Mouse (Mus musculus): Measurements from ENCODE around the gene Grip2. TPM values are rescaled to one million over a fixed set of nuclear protein-coding genes. Genes with fewer than 3 reads are reported as not detected.
A peak's percentile ranks its signal among the peaks of the same experiment; 100 is the strongest.

The Grip2 gene
- polyA plus RNA-seq, 1 experiment from 2014 or later, result 0.06 TPM

- Histone ChIP-seq H3K9ac (replicated peaks; ENCODE audit: low read length) (no peak overlapping the region), H3K4me1 (ENCODE audit: control insufficient read depth, insufficient read depth, low read length) (no peaks in the 10 kb centered on the region), H3K36me3 (replicated peaks; ENCODE audit: control insufficient read depth, insufficient read depth, low read depth, low read length) (peaks cover 6% of the 10 kb centered on the region), H3K4me3 (ENCODE audit: low read depth, low read length) (no peak overlapping the region), H3K27ac (replicated peaks; ENCODE audit: low read depth, low read length) (no peak overlapping the region), H3K27me3 (ENCODE audit: control insufficient read depth, insufficient read depth, low read length) (no peaks in the 10 kb centered on the region), H3K4me2 (ENCODE audit: low read depth, low read length) (no peak overlapping the region), H3K9me3 (replicated peaks; ENCODE audit: control insufficient read depth, low read length) (no peaks in the 10 kb centered on the region)
- WGBS, result 90% methylated on average over 8 of the region's 8 CpGs
- DNase-seq (ENCODE audit: low spot score) (no peak), ATAC-seq (replicated peaks; ENCODE audit: insufficient number of reproducible peaks, low FRiP score, low TSS enrichment, low read depth) (no peak)
Measured at GRCm38 (mm10) chr6:91742995-91743394, 84.1 kb downstream of the Grip2 start.

- H3K9me3 ChIP-seq (replicated peaks; ENCODE audit: control insufficient read depth, low read length), result no peaks in the 10 kb centered on the region
- H3K27me3 ChIP-seq (ENCODE audit: control insufficient read depth, insufficient read depth, low read length), result no peaks in the 10 kb centered on the region
- H3K9ac ChIP-seq (replicated peaks; ENCODE audit: low read length), result no peak overlapping the region
- ATAC-seq (replicated peaks; ENCODE audit: insufficient number of reproducible peaks, low FRiP score, low TSS enrichment, low read depth) (no peak), DNase-seq (ENCODE audit: low spot score) (no peak)
- H3K4me3 ChIP-seq (ENCODE audit: low read depth, low read length), result no peak overlapping the region
- no peak overlapping the region for H3K4me2 ChIP-seq (ENCODE audit: low read depth, low read length)
- peaks cover 6% of the 10 kb centered on the region for H3K36me3 ChIP-seq (replicated peaks; ENCODE audit: control insufficient read depth, insufficient read depth, low read depth, low read length)
- WGBS, result 55% methylated on average over 3 of the region's 3 CpGs
- H3K27ac ChIP-seq (replicated peaks; ENCODE audit: low read depth, low read length), result no peak overlapping the region
- no peaks in the 10 kb centered on the region for H3K4me1 ChIP-seq (ENCODE audit: control insufficient read depth, insufficient read depth, low read length)
Measured at GRCm38 (mm10) chr6:91742466-91742865, 84.6 kb downstream of the Grip2 start.

DNA sequence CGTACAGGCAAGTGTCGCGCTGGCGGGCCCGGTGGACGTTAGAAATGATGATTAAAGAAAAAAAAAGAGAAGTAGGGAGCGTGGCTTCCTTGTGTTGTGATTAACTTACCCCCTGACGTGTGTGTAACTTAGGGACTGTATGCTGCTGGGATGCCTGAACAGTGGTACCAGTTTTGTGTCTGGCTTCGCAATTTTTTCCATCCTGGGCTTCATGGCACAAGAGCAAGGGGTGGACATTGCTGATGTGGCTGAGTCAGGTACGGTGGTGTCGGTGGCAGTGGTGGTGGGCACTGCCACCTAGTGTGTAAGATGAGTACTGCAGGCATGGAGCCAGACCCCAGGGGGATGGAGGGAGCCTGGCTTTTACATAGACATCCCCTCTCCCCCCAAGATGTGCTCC lies 86.0 kb downstream of the Grip2 start:
- H3K36me3 ChIP-seq (replicated peaks; ENCODE audit: control insufficient read depth, insufficient read depth, low read depth, low read length), result peaks cover 6% of the 10 kb centered on the region
- ATAC-seq (replicated peaks; ENCODE audit: insufficient number of reproducible peaks, low FRiP score, low TSS enrichment, low read depth), result peak; percentile 46
- WGBS, result 70% methylated on average over 11 of the region's 11 CpGs

GRCm38 (mm10) chr6:91738058-91738457 lies 89.0 kb downstream of the Grip2 start:
- H3K27ac ChIP-seq (replicated peaks; ENCODE audit: low read depth, low read length), result no peak overlapping the region

More for the DNA sequence above, 86.0 kb downstream of the Grip2 start:
- Histone ChIP-seq H3K4me2 (ENCODE audit: low read depth, low read length) (no peak overlapping the region), H3K27me3 (ENCODE audit: control insufficient read depth, insufficient read depth, low read length) (no peaks in the 10 kb centered on the region), H3K27ac (replicated peaks; ENCODE audit: low read depth, low read length) (no peak overlapping the region), H3K9ac (replicated peaks; ENCODE audit: low read length) (no peak overlapping the region), H3K4me3 (ENCODE audit: low read depth, low read length) (no peak overlapping the region), H3K4me1 (ENCODE audit: control insufficient read depth, insufficient read depth, low read length) (no peaks in the 10 kb centered on the region), H3K9me3 (replicated peaks; ENCODE audit: control insufficient read depth, low read length) (no peaks in the 10 kb centered on the region)
- DNase-seq (ENCODE audit: low spot score), result peak; percentile 74

DNA sequence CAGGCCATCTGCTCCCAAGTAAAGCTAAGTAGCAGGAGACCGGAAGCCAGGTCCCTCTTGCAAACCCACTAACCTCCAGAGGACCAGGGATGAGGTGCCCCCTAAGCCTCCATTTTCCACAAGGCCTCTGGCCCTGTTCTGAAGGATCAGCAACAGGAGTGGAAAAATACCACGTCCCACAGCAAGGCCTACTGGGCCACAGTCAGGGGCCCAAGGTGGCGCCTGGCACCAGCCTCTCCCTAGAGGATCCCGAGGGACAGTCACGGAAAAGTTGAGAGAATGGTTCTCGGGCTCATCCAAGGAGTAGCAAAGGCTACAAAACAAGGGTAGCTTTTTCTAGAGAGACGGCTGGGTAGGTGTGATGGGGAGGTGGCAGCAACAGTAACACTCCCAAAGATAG lies 89.6 kb downstream of the Grip2 start:
- Histone ChIP-seq H3K36me3 (replicated peaks; ENCODE audit: control insufficient read depth, insufficient read depth, low read depth, low read length) (no peaks in the 10 kb centered on the region; the same call in 1 of the 2 replicates), H3K4me3 (ENCODE audit: low read depth, low read length) (no peak overlapping the region), H3K9me3 (replicated peaks; ENCODE audit: control insufficient read depth, low read length) (no peaks in the 10 kb centered on the region), H3K27me3 (ENCODE audit: control insufficient read depth, insufficient read depth, low read length) (no peaks in the 10 kb centered on the region), H3K27ac (replicated peaks; ENCODE audit: low read depth, low read length) (no peak overlapping the region), H3K4me2 (ENCODE audit: low read depth, low read length) (no peak overlapping the region), H3K4me1 (ENCODE audit: control insufficient read depth, insufficient read depth, low read length) (no peaks in the 10 kb centered on the region), H3K9ac (replicated peaks; ENCODE audit: low read length) (no peak overlapping the region)
- WGBS, result 88% methylated on average over 7 of the region's 7 CpGs
- no peak for ATAC-seq (replicated peaks; ENCODE audit: insufficient number of reproducible peaks, low FRiP score, low TSS enrichment, low read depth)
- no peak for DNase-seq (ENCODE audit: low spot score)

More at GRCm38 (mm10) chr6:91738058-91738457, 89.0 kb downstream of the Grip2 start:
- Histone ChIP-seq H3K27me3 (ENCODE audit: control insufficient read depth, insufficient read depth, low read length) (no peaks in the 10 kb centered on the region), H3K4me1 (ENCODE audit: control insufficient read depth, insufficient read depth, low read length) (no peaks in the 10 kb centered on the region), H3K4me3 (ENCODE audit: low read depth, low read length) (no peak overlapping the region), H3K36me3 (replicated peaks; ENCODE audit: control insufficient read depth, insufficient read depth, low read depth, low read length) (no peaks in the 10 kb centered on the region; the same call in 1 of the 2 replicates), H3K9me3 (replicated peaks; ENCODE audit: control insufficient read depth, low read length) (no peaks in the 10 kb centered on the region), H3K4me2 (ENCODE audit: low read depth, low read length) (no peak overlapping the region), H3K9ac (replicated peaks; ENCODE audit: low read length) (no peak overlapping the region)
- DNase-seq (ENCODE audit: low spot score), result no peak
- WGBS, result 38% methylated on average over 5 of the region's 5 CpGs
- ATAC-seq (replicated peaks; ENCODE audit: insufficient number of reproducible peaks, low FRiP score, low TSS enrichment, low read depth), result no peak

- Histone ChIP-seq H3K4me1 (ENCODE audit: control insufficient read depth, insufficient read depth, low read length) (no peaks in the 10 kb centered on the region), H3K27ac (replicated peaks; ENCODE audit: low read depth, low read length) (no peak overlapping the region), H3K9me3 (replicated peaks; ENCODE audit: control insufficient read depth, low read length) (no peaks in the 10 kb centered on the region), H3K4me3 (ENCODE audit: low read depth, low read length) (no peak overlapping the region), H3K9ac (replicated peaks; ENCODE audit: low read length) (no peak overlapping the region), H3K36me3 (replicated peaks; ENCODE audit: control insufficient read depth, insufficient read depth, low read depth, low read length) (no peaks in the 10 kb centered on the region; the same call in 1 of the 2 replicates), H3K27me3 (ENCODE audit: control insufficient read depth, insufficient read depth, low read length) (no peaks in the 10 kb centered on the region), H3K4me2 (ENCODE audit: low read depth, low read length) (no peak overlapping the region)
- 34% methylated on average over 5 of the region's 5 CpGs for WGBS
- ATAC-seq (replicated peaks; ENCODE audit: insufficient number of reproducible peaks, low FRiP score, low TSS enrichment, low read depth), result no peak
- no peak for DNase-seq (ENCODE audit: low spot score)
Measured at GRCm38 (mm10) chr6:91736471-91736870, 90.6 kb downstream of the Grip2 start.

DNA sequence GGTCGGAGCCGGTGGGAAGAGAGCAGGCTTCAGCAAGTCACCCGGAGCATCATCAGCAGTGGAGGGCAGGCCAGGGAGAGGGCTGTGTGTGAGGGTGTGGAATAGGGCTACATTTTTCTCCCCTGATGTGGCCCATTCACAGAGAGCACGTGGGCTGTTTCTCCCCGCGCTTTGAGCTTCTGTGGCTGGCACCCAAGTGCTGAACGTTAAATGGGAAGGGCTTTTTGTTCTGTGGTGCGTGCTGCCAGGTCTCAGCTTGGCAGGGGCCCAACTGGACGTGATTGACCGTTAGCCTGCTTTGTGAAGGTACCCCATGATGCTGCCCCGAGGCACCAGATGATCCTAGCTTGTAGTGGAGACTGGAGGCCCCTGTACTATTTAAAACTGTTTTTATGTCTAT lies 94.9 kb downstream of the Grip2 start:
- Histone ChIP-seq H3K4me2 (ENCODE audit: low read depth, low read length) (no peak overlapping the region), H3K36me3 (replicated peaks; ENCODE audit: control insufficient read depth, insufficient read depth, low read depth, low read length) (no peaks in the 10 kb centered on the region; the same call in none of the 2 replicates), H3K4me3 (ENCODE audit: low read depth, low read length) (no peak overlapping the region), H3K9ac (replicated peaks; ENCODE audit: low read length) (no peak overlapping the region), H3K9me3 (replicated peaks; ENCODE audit: control insufficient read depth, low read length) (no peaks in the 10 kb centered on the region), H3K27ac (replicated peaks; ENCODE audit: low read depth, low read length) (no peak overlapping the region), H3K27me3 (ENCODE audit: control insufficient read depth, insufficient read depth, low read length) (no peaks in the 10 kb centered on the region), H3K4me1 (ENCODE audit: control insufficient read depth, insufficient read depth, low read length) (peaks cover 4% of the 10 kb centered on the region)
- DNase-seq (ENCODE audit: low spot score) (no peak), ATAC-seq (replicated peaks; ENCODE audit: insufficient number of reproducible peaks, low FRiP score, low TSS enrichment, low read depth) (no peak)
- WGBS, result 92% methylated on average over 11 of the region's 11 CpGs

GRCm38 (mm10) chr6:91729677-91730127 lies 97.3 kb downstream of the Grip2 start:
- Histone ChIP-seq H3K27me3 (ENCODE audit: control insufficient read depth, insufficient read depth, low read length) (no peaks in the 10 kb centered on the region), H3K9me3 (replicated peaks; ENCODE audit: control insufficient read depth, low read length) (no peaks in the 10 kb centered on the region), H3K36me3 (replicated peaks; ENCODE audit: control insufficient read depth, insufficient read depth, low read depth, low read length) (peaks cover 4% of the 10 kb centered on the region), H3K4me1 (ENCODE audit: control insufficient read depth, insufficient read depth, low read length) (peaks cover 4% of the 10 kb centered on the region), H3K9ac (replicated peaks; ENCODE audit: low read length) (no peak overlapping the region; the same call in 1 of the 2 replicates), H3K4me2 (ENCODE audit: low read depth, low read length) (no peak overlapping the region), H3K4me3 (ENCODE audit: low read depth, low read length) (no peak overlapping the region), H3K27ac (replicated peaks; ENCODE audit: low read depth, low read length) (peak overlapping the region; percentile 56)
- WGBS, result 20% methylated on average over 12 of the region's 12 CpGs
- DNase-seq (ENCODE audit: low spot score) (peak; percentile 57), ATAC-seq (replicated peaks; ENCODE audit: insufficient number of reproducible peaks, low FRiP score, low TSS enrichment, low read depth) (peak; percentile 45)

Data from embryonic facial prominence, embryonic 11.5 days (tissue).